Mouse (Mus musculus) CD4-positive, CD25-positive, alpha-beta regulatory T cell, adult 2 months (primary cell): Measurements from ENCODE around the gene Kifc3.

Source experiments
- DNase-seq: peaks from one replicate; pipeline ENCODE4 v3.0.0-alpha.2; 2012; ENCODE audit warnings: low read depth, low spot score

Kifc3 gene

DNA sequence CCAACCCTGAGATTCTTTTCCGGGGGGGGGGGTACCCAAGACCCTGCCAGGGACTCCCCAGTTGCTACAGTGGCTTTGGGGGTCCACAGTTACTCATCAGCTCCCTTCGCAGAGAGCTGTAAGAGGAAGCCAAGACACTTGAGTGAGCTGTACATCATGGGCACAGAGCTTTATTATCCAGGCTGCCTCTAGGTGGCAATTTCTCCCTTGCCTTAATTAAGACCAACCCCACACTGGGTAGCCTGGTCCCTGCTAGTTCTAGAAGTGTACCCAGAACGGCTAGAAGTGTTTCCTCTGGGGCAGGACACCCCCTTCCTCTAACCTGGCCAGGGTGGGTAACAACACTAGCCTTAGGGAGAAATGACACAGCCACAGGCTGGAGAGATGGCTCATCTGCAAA lies 67.4 kb downstream of the Kifc3 start:
- DNase-seq: no peak

DNA sequence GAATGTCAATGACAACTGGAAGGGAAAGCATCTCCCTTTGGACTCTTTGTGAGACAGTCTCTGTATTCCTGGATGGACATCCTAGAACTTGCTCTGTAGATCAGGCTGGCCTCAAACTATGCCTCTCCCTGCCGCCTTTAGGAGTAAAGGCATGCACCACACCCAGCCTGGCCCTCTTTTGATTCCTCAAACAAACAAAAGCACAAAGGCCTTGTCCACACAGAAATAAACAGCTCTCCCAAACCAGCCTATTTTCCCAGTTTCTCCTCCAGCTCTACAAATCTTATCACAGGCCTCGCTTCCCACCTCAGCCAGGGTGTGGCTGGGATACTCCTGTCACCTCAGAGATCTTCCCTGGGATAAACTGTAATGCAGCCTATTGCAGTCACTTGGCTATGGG lies 68.4 kb downstream of the Kifc3 start:
- DNase-seq: no peak

GRCm38 (mm10) chr8:95131983-95132382 lies 70.6 kb downstream of the Kifc3 start:
- no peak for DNase-seq

DNA sequence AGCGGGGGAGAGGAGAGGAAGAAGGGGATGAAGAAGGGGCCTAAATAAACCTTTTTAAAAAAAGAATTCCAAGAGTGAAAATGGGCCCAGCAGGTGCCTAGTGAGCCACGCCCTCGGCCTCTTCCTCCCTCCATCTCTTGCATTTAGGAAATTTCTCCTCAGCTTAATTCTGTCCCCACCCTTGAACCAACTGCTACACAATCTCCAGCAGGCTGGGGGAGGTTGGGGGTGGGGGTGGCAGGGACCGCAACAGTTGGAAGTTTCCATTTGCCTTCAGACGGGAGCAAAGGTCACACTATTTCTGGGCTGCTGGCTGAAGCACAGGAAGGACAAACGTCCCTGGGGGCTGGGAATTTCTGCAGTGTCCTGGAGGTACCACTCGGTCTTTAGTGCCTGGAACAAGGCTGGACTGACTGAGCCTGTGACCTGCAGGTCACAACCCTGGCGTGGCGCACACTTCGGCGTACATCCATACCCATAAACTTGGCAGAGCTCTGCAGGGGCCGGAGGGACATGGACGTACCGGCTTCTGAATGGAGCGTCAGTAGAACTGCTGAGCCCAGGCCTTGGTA lies 71.6 kb downstream of the Kifc3 start:
- no peak for DNase-seq

DNA sequence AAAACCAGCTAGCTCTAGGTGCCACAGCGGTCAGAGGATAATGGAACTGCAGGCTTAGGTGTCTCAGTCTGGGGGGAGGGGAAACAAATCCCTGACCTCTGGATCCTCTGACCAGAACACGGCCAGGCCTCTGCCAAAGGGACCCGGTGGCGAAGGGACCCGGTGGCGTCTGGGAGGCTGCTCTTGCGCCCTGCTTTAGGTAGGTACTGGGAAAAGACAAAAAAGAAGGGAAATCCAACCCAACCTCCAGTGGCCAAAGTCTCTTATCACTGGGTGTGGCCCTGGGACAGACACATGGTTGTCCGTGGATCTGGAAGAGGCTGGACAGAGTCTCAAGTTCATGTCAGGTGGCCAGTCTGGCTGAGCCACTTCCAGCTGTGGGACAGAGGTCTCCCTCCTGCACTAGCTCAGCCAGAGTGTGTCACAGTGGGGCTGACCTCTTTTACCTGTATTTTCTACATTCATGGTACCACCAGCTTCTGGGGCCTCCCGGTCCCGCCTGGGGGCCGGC lies 73.8 kb downstream of the Kifc3 start:
- DNase-seq: no peak

DNA sequence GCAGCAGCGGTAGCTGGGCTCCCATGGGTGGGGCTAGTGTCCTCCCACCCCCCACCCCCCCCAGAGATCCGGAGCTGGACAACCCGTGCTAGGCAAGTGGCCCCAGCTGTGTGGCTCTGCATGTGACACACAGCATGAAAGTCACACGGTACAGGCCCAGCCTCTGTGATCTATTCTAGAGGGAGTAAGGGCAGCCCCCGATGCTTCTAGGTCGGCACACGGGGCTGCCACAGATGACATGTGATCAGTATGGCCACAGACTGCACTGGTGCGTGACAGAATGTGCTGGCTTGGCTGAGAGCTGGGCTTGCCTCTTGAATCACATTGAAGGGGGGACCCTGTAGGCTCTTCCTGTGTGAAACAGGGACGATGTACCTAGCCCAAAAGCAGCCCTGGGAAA lies 75.0 kb downstream of the Kifc3 start:
- DNase-seq: no peak

DNA sequence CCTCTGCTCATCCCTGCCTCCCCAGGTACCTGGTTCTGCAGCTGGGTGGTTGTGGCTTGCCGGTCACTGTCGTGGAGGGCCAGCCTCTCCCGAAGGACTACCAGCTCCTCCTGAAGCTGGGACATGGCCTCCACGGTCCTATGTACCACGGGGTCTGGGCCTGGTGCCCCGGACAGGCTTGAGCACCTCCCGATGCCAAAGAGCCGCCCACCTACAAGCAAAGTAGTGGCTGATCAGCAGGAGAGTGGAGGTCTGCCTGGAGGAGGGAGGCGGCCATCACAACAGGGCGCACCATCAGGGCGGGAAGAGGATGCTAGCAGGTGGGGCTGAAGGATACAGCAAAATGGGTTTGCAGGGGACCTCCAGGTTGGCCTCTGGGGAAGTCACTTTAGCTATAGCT lies 76.1 kb downstream of the Kifc3 start:
- no peak for DNase-seq

- no peak for DNase-seq
These were observed 79.2 kb downstream of the Kifc3 start for GRCm38 (mm10) chr8:95123455-95123854.

DNA sequence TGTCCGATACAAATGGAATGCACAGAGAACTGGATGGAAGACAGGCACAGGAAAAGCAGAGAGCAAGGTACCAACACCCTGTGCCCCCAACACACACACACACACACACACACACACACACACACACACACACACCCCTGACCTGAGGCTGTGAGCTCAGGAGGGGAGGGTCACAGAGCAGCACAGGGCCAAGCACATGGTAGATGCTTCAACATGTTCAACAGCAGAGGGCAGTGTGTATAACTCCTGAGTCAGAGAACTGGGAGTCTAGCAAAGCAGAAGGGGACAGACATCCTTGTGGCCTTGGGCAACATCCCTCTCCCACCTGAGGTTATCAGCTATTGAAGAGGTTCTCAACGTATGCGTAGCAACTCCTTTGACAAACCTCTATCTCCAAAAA lies 88.9 kb downstream of the Kifc3 start:
- DNase-seq: peak; percentile 49

- no peak for DNase-seq
These were observed 89.5 kb downstream of the Kifc3 start for GRCm38 (mm10) chr8:95113108-95113507.

GRCm38 (mm10) chr8:95112594-95112993 lies 90.0 kb downstream of the Kifc3 start:
- no peak for DNase-seq

DNA sequence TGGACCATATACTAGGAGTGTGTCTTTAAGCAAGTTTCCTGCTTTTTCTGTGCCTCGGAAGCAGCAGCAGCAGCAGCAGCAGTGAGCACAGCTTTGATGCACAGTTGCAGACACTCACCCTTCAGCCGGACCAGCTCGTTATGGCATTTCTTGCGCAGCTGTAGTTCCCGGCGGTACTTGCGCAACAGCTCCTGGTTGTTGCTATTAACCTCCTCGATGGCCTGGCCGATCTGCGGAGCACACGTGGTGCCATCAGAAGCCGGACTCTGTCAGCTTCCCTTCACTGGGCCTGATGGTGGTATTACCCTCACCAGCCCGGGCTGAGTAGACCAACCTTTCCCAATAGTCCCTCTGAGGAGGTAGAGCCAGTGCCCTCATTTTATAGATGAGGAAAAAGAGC lies 95.3 kb downstream of the Kifc3 start:
- DNase-seq: no peak

DNA sequence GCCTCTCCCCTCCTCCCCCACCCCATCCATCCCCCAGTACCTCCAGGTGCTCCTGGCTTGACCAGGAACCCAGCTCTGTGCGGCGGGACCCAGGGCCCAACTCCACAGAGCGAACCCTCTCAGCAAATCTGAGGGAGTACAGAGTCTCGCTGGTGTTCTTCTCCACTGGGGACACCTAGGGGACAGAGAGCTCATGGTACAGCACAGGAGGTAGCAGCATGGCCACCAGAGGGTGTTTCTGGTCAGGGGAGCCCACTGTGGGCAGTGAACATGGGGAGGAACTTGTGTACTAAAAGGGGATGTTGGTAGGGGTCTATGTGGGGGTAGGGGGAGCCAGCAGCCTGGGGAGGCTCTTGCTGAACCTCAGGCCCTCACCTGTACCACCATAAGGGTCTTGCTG lies 100.6 kb downstream of the Kifc3 start:
- DNase-seq: no peak

DNA sequence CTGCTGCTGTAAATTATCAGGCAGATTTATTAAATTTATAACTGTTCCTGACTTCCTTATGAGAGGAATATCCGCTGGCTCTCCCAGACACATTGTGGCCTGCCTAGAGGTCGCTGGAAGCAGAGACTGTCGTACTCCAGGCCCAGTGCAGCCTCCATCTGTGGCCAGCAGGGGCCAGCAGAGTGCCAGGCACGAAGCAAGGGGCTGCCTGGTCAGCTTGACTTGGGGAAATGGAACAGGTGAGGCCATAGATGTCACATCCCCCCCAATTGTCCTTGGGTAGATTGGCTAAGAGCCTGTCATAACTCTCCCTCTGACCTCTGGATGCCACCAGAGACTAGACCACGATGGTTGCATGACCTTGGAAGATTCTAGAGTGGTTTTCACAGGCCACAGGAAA lies 103.6 kb downstream of the Kifc3 start:
- DNase-seq: peak; percentile 66

DNA sequence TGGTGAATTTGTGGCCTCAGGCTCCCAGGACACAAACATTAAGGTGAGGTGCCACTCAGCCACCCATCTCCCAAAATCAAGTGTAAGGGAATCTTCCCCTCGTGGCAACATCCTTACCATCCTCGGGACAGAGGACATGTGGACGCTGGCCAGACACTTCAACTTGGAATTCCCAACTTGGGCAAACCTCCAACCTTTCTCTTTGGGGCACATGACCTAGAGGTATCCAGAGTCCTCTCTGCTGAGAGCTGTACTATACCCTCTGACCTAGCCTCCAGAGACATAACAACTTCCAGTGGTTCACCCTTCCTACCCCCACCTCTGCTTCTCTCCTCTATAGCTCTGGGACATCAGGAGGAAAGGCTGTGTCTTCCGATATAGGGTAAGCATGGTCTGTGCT lies 109.0 kb downstream of the Kifc3 start:
- no peak for DNase-seq

DNA sequence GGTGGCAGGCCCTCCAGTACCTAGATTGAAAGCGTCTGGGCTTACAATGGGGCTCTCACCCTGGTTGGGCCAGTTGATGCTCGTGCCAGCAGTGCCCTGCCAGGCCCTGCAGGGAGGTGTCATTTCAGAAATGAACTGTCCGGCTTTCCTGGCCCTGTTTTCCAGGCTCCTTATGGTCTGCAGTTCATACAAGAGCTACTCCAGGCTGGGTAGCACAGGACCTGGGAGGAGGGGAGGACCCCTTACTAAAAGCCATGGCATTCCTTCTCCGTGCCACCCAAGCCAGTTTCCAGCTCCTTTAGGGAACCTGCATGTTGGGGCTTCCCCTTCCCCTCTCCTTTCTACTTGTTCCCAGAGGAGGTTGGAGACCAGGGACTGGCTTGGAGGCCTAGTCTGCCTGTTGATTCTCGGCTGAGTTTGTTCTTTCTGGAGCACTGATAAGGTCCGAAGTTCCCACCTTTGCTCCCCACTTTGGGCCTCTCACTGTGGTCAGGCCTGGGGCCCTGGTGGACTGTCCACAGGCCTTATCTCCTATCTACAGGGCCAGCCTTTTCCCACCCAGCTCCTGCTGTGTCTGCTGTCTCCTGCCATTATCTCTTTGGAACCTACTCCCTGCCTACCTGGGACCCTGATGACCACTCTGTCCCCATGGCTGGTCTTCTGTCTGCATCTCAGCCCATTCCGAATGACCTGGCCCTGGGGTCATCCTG lies 117.0 kb downstream of the Kifc3 start:
- DNase-seq: no peak

GRCm38 (mm10) chr8:95084744-95085431 lies 117.7 kb downstream of the Kifc3 start:
- DNase-seq: no peak

DNA sequence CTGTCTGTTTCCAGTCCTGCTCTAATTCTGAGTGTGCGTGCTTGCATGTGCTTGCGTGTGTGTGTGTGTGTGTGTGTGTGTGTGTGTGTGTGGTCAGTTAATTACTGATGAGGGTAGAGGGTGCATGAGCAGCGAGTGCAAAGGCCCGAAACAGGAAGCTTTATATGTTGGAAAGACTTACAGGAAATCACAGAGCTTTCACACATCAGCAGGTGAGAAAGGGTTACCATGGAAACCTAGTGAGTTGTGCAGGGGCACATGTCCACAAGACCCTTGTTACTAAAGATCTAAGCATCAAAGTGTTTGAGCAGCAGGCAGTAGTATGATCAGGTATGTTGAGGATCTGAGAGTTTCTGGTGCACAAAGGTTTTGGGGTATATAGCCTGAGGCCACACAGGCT lies 118.4 kb downstream of the Kifc3 start:
- DNase-seq: no peak

DNA sequence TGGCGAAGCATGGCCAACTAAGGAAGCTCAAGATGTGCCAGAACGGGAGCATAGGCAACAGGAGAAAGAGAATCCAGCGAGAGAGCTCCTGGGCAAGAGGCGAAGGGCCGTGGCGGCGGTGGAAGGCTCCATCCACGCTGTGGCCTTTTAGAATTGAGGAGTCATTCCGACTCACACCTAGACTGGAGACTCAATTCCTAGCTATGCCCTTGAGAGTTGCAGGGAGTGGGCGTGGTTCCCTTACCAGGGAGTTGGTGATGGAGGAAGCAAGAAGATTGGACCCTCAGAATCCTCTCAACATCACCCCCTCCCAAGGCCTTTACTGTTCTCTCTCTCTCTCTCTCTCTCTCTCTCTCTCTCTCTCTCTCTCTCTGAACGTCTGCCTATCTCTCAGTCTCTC lies 121.0 kb downstream of the Kifc3 start:
- DNase-seq: peak; percentile 27

DNA sequence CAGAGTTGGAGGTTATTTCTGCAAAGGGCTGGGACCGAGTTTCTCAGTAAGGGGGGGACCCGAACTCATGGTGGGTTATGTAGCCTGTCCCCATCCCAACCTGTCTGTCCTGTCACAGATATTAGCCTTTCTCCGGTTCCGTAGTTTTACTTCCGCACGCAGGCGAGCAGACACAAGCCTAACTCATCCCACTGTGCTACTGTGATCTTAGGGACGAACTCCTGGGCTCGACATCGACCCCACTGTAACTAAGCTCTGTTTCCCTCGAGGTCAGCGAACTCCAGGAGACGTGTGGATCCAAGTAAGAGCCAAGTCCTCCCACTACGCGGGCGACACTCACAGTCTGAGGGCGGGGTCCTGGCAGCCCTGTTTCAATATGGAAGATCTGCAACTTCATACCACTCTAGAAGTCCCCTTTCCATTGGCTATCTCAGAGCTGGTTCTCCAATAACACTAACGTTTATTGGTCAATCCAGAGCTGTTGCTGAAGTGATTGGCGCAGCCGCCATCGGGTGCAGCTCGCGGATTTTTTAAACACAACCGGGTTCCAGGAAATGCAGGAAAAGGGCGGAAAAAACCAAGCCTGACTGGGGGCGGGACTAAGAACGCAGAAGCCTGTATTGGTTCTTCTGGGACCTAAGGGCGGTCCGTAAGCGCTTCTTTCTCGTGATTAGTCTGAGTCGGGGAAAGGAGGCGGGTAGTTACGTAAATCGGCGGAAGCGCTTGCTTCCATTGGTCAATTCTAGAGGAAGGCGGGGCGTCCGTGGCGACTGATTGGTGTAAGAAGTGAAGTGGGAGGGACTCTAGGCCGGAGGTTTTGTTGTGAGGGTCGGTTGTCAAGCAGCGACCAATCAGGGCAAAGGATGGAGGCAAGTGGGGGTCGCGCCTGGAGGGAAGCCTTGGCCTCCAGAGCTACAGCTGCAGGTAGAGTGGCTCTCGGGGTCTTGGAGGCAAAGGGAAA lies 122.0 kb downstream of the Kifc3 start, which contains the start of gene Katnb1:
Katnb1 (plus strand) TSS at position 806 of the 961 bp plus-strand sequence.
- DNase-seq: peak; percentile 99

DNA sequence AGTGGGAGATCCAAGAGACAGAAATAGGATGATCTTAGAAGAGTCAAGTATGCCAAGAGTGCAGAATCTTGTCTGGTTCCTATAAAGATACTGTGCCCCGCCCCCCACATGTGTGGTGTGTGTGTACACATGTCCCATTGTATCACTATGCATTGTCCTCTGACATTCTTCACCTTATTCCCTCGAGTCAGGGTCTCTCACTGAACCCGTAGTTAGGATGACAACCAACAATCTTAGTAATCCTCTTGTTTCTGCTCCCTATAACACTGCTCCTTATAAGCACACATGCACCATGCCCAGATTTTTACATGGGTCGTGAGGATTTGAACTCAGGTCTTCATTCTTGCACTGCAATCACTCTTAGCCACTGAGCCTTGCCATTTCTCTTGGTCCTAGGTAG lies 123.3 kb downstream of the Kifc3 start:
- DNase-seq: no peak

GRCm38 (mm10) chr8:95078055-95078454 lies 124.6 kb downstream of the Kifc3 start:
- DNase-seq: no peak
